26 mouse cellular contexts compared by ENCODE assay signal in the genomic region with DNA sequence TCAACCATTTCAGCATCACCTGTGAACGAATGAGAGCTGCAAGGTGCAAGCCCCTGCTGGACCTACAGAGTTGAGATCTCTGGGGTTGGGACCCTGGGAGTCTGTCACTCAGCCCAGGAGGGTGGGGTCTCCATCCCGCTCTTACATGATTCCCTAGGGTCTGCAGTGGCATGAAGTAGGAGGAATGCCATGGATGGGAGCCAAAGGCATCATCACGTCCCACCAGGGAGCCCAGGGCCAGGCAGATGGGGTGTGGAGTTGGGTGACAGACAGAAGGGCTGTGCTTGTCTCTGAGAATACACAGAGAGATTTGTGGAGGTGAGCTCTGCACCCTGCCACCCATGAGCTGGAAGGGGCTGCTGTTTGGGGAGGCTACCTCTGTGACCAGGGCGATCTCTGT. TPM values are rescaled to one million over a fixed set of nuclear protein-coding genes. Genes with fewer than 3 reads are reported as not detected.
DNase-seq lines count a peak whose midpoint lies in the region; ATAC-seq and TF ChIP-seq lines count a peak whose summit lies in the region.
"Had no signal": no experiment of that assay in that cellular context is flagged by ENCODE, and none has a peak within 500 bp of the region (broad histone marks: within the 10 kb centered on the region; RNA-seq: fewer than 3 reads in every experiment).

No protein-coding gene starts in this region.

- H3K4me3 ChIP-seq in cerebellum, adult 2 months (replicated peaks; ENCODE audit: insufficient read depth, low read depth, low read length): no peak overlapping the region
- H3K4me3 ChIP-seq in forebrain, embryonic 13.5 days: no peak overlapping the region
- no peak overlapping the region for H3K4me3 ChIP-seq in forebrain, embryonic 11.5 days (ENCODE audit: low read depth, low read length)
- peak overlapping the region; percentile 18 for H3K4me3 ChIP-seq in megakaryocyte, embryonic 14.5 days (replicated peaks)
- H3K4me3 ChIP-seq: embryonic facial prominence, embryonic 12.5 days; erythroblast, embryonic 14.5 days; heart, embryonic 12.5 days; heart, embryonic 15.5 days; hindbrain, embryonic 10.5 days had no signal

- H3K27ac ChIP-seq in cerebellum, adult 2 months (ENCODE audit: insufficient read depth, low read length): peak overlapping the region; percentile 48
- peak overlapping the region; percentile 16; the same call in 1 of the 2 replicates for H3K27ac ChIP-seq in forebrain, embryonic 13.5 days
- no peak overlapping the region for H3K27ac ChIP-seq in forebrain, embryonic 11.5 days (ENCODE audit: low read depth, low read length)
- H3K27ac ChIP-seq: embryonic facial prominence, embryonic 12.5 days; heart, embryonic 15.5 days; hindbrain, embryonic 10.5 days; hindbrain, embryonic 14.5 days; hindbrain, postnatal 0 days had no signal

- H3K27me3 ChIP-seq in cerebellum, adult 2 months (ENCODE audit: control insufficient read depth, insufficient read depth, low read length): no peaks in the 10 kb centered on the region
- H3K27me3 ChIP-seq in forebrain, embryonic 13.5 days: no peaks in the 10 kb centered on the region
- H3K27me3 ChIP-seq in forebrain, embryonic 11.5 days (ENCODE audit: control insufficient read depth, insufficient read depth, low read length): no peaks in the 10 kb centered on the region
- H3K27me3 ChIP-seq in megakaryocyte, embryonic 14.5 days (replicated peaks): no peaks in the 10 kb centered on the region
- H3K27me3 ChIP-seq: embryonic facial prominence, embryonic 12.5 days; heart, embryonic 12.5 days; heart, embryonic 15.5 days had no signal

- TF ChIP-seq POLR2A in cerebellum, adult 2 months (IDR thresholded peaks at IDR 0.05; ENCODE audit: borderline replicate concordance, insufficient read depth, low read length): no peak

- H3K4me2 ChIP-seq in forebrain, embryonic 13.5 days: no peak overlapping the region
- no peak overlapping the region for H3K4me2 ChIP-seq in forebrain, embryonic 11.5 days (ENCODE audit: low read depth, low read length, severe bottlenecking)
- H3K4me2 ChIP-seq: embryonic facial prominence, embryonic 12.5 days; heart, embryonic 12.5 days; heart, embryonic 15.5 days; hindbrain, embryonic 14.5 days had no signal

- ATAC-seq in cerebellum, adult (ENCODE audit: insufficient number of reproducible peaks, low FRiP score, low TSS enrichment): no peak
- no peak for ATAC-seq in forebrain, embryonic 13.5 days
- ATAC-seq in forebrain, embryonic 11.5 days (replicated peaks; ENCODE audit: low FRiP score): no peak
- ATAC-seq in megakaryocyte, adult 5-6 weeks (ENCODE audit: poor library complexity, severe bottlenecking): no peak
- ATAC-seq: CD4-positive, CD25-positive, alpha-beta regulatory T cell, adult 4 months; forebrain, embryonic 14.5 days; forebrain, postnatal 0 days; hindbrain, postnatal 0 days; inflammation-experienced regulatory T-cells, adult 6 months; intestine, embryonic 16.5 days had no signal

- no peak for DNase-seq in cerebellum, adult 2 months
- no peak for DNase-seq in forebrain, embryonic 11.5 days (ENCODE audit: low spot score)
- DNase-seq: adrenal gland, adult 2 months; adrenal gland, postnatal 14 days; forebrain, postnatal 0 days; gastrocnemius, postnatal 10 days; gastrocnemius, postnatal 36 days; heart, postnatal 10 days; heart, postnatal 36 days; kidney, adult 18-20 months; kidney, adult 9 months had no signal

- 31% methylated on average over 4 of the region's 4 CpGs for WGBS in cerebellum, adult 2 months
- WGBS in forebrain, embryonic 13.5 days: 76% methylated on average over 4 of the region's 4 CpGs
- 89% methylated on average over 4 of the region's 4 CpGs for WGBS in forebrain, embryonic 11.5 days

- peaks cover 49% of the 10 kb centered on the region for H3K36me3 ChIP-seq in forebrain, embryonic 13.5 days (ENCODE audit: poor library complexity, severe bottlenecking)
- no peaks in the 10 kb centered on the region; the same call in 1 of the 2 replicates for H3K36me3 ChIP-seq in forebrain, embryonic 11.5 days (ENCODE audit: control insufficient read depth, insufficient read depth, low read length)
- peaks cover 78% of the 10 kb centered on the region for H3K36me3 ChIP-seq in megakaryocyte, embryonic 14.5 days (replicated peaks; ENCODE audit: low read length)

- peaks cover 90% of the 10 kb centered on the region for H3K4me1 ChIP-seq in cerebellum, adult 2 months (ENCODE audit: control insufficient read depth, insufficient read depth, low read length)
- H3K4me1 ChIP-seq in forebrain, embryonic 13.5 days: peaks cover 49% of the 10 kb centered on the region
- H3K4me1 ChIP-seq in forebrain, embryonic 11.5 days (replicated peaks; ENCODE audit: control insufficient read depth, insufficient read depth, low read length): peaks cover 13% of the 10 kb centered on the region
- peaks cover 96% of the 10 kb centered on the region for H3K4me1 ChIP-seq in megakaryocyte, embryonic 14.5 days

- no peak for TF ChIP-seq CTCF in cerebellum, adult 2 months (IDR thresholded peaks at IDR 0.05; ENCODE audit: borderline replicate concordance, insufficient read depth, low read depth, low read length)

- no peaks in the 10 kb centered on the region for H3K9me3 ChIP-seq in forebrain, embryonic 13.5 days (replicated peaks)
- no peaks in the 10 kb centered on the region for H3K9me3 ChIP-seq in forebrain, embryonic 11.5 days (ENCODE audit: control insufficient read depth, low read length)
- H3K9me3 ChIP-seq in megakaryocyte, embryonic 14.5 days: no peaks in the 10 kb centered on the region
- H3K9me3 ChIP-seq: embryonic facial prominence, embryonic 12.5 days; heart, embryonic 12.5 days; heart, embryonic 15.5 days; hindbrain, embryonic 10.5 days had no signal

- no peak overlapping the region for H3K9ac ChIP-seq in forebrain, embryonic 13.5 days
- no peak overlapping the region for H3K9ac ChIP-seq in forebrain, embryonic 11.5 days (ENCODE audit: low read length)
- H3K9ac ChIP-seq: embryonic facial prominence, embryonic 12.5 days; forebrain, postnatal 0 days; heart, embryonic 12.5 days; heart, embryonic 15.5 days; hindbrain, embryonic 14.5 days had no signal

RNA-seq across cellular contexts. Expression of a gene that starts 32.2 kb away (rescaled TPM):
- polyA plus RNA-seq in cerebellum, adult 2 months (2012; rRNA removed): 43.2 and 47.6 TPM in 2 replicates
- 98.5 and 110 TPM in 2 replicates for polyA plus RNA-seq in forebrain, embryonic 13.5 days (2015; fragmentation: Nextera tagmentation; extraction: Ambion mirVana)
- 102 and 104 TPM in 2 replicates for polyA plus RNA-seq in forebrain, embryonic 11.5 days (2014; fragmentation: Nextera tagmentation; extraction: Ambion mirVana)
- polyA plus RNA-seq in megakaryocyte, embryonic 14.5 days (2012; ENCODE audit: insufficient read depth, low replicate concordance): 27.5 and 30.1 TPM in 2 replicates
- 3.5 and 5.5 TPM in 2 replicates for total RNA-seq in megakaryocyte, adult 5-6 weeks (2015)
- total RNA-seq in megakaryocyte, adult 5-6 weeks (2017): 5.3 and 13.8 TPM in 2 replicates
